Mouse (Mus musculus) liver, embryonic 18 days (tissue): ENCODE results near the gene Ndufv1. TPM values are rescaled to one million over a fixed set of nuclear protein-coding genes. Genes with fewer than 3 reads are reported as not detected.

Source experiments
- polyA plus RNA-seq: library from polyadenylated mRNA; depleted of rRNA; stranded (reverse); fragments of >200 nt; gene quantifications from 2 replicates; pipeline ENCODE4 v1.2.3, GENCODE M21; 2012; rRNA removed

Gene Ndufv1
- 80.0 and 84.9 TPM in 2 replicates for polyA plus RNA-seq

GRCm38 (mm10) chr19:4012432-4013022, at the start of gene Ndufv1:
Gene Ndufv1, minus strand, starts transcription at chr19:4012806.

GRCm38 (mm10) chr19:4059069-4059740, 46.6 kb upstream of the Ndufv1 start, which contains the start of gene Gstp3:
Gene Gstp3, minus strand, starts transcription at chr19:4059569.

GRCm38 (mm10) chr19:4045966-4046865, 33.6 kb upstream of the Ndufv1 start, which contains the start of gene Gstp2:
Gene Gstp2, minus strand, starts transcription at chr19:4046023.

GRCm38 (mm10) chr19:4037788-4038232, 25.2 kb upstream of the Ndufv1 start, which contains the start of gene Gstp1:
Gene Gstp1, minus strand, starts transcription at chr19:4037985.

GRCm38 (mm10) chr19:4003112-4003511, 9.5 kb downstream of the Ndufv1 start, which contains the start of gene Doc2g:
Gene Doc2g, plus strand, starts transcription at chr19:4003313.

GRCm38 (mm10) chr19:4000119-4000900, 12.3 kb downstream of the Ndufv1 start, which contains the start of the genes Nudt8 and Gm49405:
Gene Nudt8, plus strand, starts transcription at chr19:4000580.
Gene Gm49405, plus strand, starts transcription at chr19:4000626.

GRCm38 (mm10) chr19:3992416-3992815, 20.2 kb downstream of the Ndufv1 start, which contains the start of gene Tbx10:
Gene Tbx10, plus strand, starts transcription at chr19:3992752.

GRCm38 (mm10) chr19:3986334-3986733, 26.3 kb downstream of the Ndufv1 start, which contains the start of gene Acy3:
Gene Acy3, plus strand, starts transcription at chr19:3986570.

GRCm38 (mm10) chr19:3972229-3972628, 40.4 kb downstream of the Ndufv1 start, which contains the start of gene Aldh3b2:
Gene Aldh3b2, plus strand, starts transcription at chr19:3972328.

GRCm38 (mm10) chr19:3958470-3958869, 54.1 kb downstream of the Ndufv1 start, which contains the start of gene Aldh3b3:
Gene Aldh3b3, plus strand, starts transcription at chr19:3958645.

Other genes starting within 250 kb of the Ndufv1 start
- 7.2 and 7.8 TPM in 2 replicates for gene Kmt5b, start 245.4 kb downstream of the Ndufv1 start, polyA plus RNA-seq
- 36.1 and 46.3 TPM in 2 replicates for gene Chka, start 161.0 kb downstream of the Ndufv1 start, polyA plus RNA-seq
- gene Tcirg1, start 105.7 kb downstream of the Ndufv1 start, polyA plus RNA-seq, result 87.5 and 103 TPM in 2 replicates
- gene Ndufs8, start 100.0 kb downstream of the Ndufv1 start, polyA plus RNA-seq, result 113 and 118 TPM in 2 replicates
- 9.4 and 9.6 TPM in 2 replicates for gene Aldh3b1, start 83.0 kb downstream of the Ndufv1 start, polyA plus RNA-seq
- gene Unc93b1, start 77.6 kb downstream of the Ndufv1 start, polyA plus RNA-seq, result 56.6 and 56.7 TPM in 2 replicates
- gene Aldh3b3, start 54.2 kb downstream of the Ndufv1 start, polyA plus RNA-seq, result 0.14 and 0.28 TPM in 2 replicates
- gene Aldh3b2, start 40.5 kb downstream of the Ndufv1 start, polyA plus RNA-seq, result 0.11 and 0.17 TPM in 2 replicates
- gene Acy3, start 26.2 kb downstream of the Ndufv1 start, polyA plus RNA-seq, result 11.6 and 14.0 TPM in 2 replicates
- gene Tbx10, start 20.1 kb downstream of the Ndufv1 start, polyA plus RNA-seq, result not detected in 2 replicates
- gene Nudt8, start 12.2 kb downstream of the Ndufv1 start, polyA plus RNA-seq, result 2.2 and 2.5 TPM in 2 replicates
- 0.61 and 0.75 TPM in 2 replicates for gene Gm49405, start 12.2 kb downstream of the Ndufv1 start, polyA plus RNA-seq
- gene Doc2g, start 9.5 kb downstream of the Ndufv1 start, polyA plus RNA-seq, result 1.7 and 2.2 TPM in 2 replicates
- 320 and 356 TPM in 2 replicates for gene Gstp1, start 25.2 kb upstream of the Ndufv1 start, polyA plus RNA-seq
- 5.6 and 7.9 TPM in 2 replicates for gene Gstp2, start 33.2 kb upstream of the Ndufv1 start, polyA plus RNA-seq
- gene Gstp3, start 46.8 kb upstream of the Ndufv1 start, polyA plus RNA-seq, result 225 and 276 TPM in 2 replicates
- gene Cabp2, start 68.8 kb upstream of the Ndufv1 start, polyA plus RNA-seq, result 0.32 and 0.84 TPM in 2 replicates
- 72.2 and 73.8 TPM in 2 replicates for gene Cdk2ap2, start 84.4 kb upstream of the Ndufv1 start, polyA plus RNA-seq
- gene Pitpnm1, start 87.2 kb upstream of the Ndufv1 start, polyA plus RNA-seq, result 13.3 and 16.3 TPM in 2 replicates
- 35.5 and 43.9 TPM in 2 replicates for gene Aip, start 113.1 kb upstream of the Ndufv1 start, polyA plus RNA-seq
- gene Gpr152, start 127.0 kb upstream of the Ndufv1 start, polyA plus RNA-seq, result not detected in 2 replicates
- 0.22 and 0.31 TPM in 2 replicates for gene Cabp4, start 131.2 kb upstream of the Ndufv1 start, polyA plus RNA-seq
- gene Coro1b, start 135.8 kb upstream of the Ndufv1 start, polyA plus RNA-seq, result 80.4 and 82.0 TPM in 2 replicates
- gene Ptprcap, start 140.8 kb upstream of the Ndufv1 start, polyA plus RNA-seq, result 21.9 and 27.1 TPM in 2 replicates
- gene Rps6kb2, start 150.5 kb upstream of the Ndufv1 start, polyA plus RNA-seq, result 14.6 and 16.1 TPM in 2 replicates
- gene Carns1, start 162.7 kb upstream of the Ndufv1 start, polyA plus RNA-seq, result 2.3 and 2.4 TPM in 2 replicates
- 9.0 and 11.5 TPM in 2 replicates for gene Tbc1d10c, start 178.5 kb upstream of the Ndufv1 start, polyA plus RNA-seq
- 176 and 177 TPM in 2 replicates for gene Ppp1ca, start 179.3 kb upstream of the Ndufv1 start, polyA plus RNA-seq
- gene Rad9a, start 188.9 kb upstream of the Ndufv1 start, polyA plus RNA-seq, result 13.6 and 14.5 TPM in 2 replicates
- gene Clcf1, start 201.4 kb upstream of the Ndufv1 start, polyA plus RNA-seq, result 2.0 and 2.2 TPM in 2 replicates
- gene AC109138.7, start 201.6 kb upstream of the Ndufv1 start, polyA plus RNA-seq, result not detected in 2 replicates
- gene Pold4, start 219.1 kb upstream of the Ndufv1 start, polyA plus RNA-seq, result 34.3 and 34.5 TPM in 2 replicates